Mouse (Mus musculus): ENCODE results near the gene Ldb3.

DNA sequence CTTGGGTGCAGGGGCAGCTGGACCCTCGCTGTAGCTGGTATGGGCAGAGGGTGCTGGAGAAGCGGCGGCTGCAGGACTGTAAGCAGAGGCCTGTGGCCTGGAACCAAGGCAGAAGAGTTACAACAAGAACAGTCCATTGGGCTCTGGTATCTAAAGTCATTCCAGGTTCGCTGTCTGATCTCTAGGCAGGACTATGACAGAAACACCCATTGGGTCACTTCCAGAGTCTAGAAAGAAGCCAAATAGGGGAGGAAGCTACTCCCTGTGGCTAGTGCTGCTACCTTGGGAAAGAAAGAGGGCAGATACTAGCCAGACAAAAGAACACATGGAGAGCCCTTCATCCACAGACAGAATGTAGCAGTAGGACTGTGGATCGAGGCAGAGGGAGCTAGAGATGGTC, 36.3 kb downstream of the Ldb3 start:
- TF ChIP-seq POLR2A (IDR thresholded peaks at IDR 0.05; ENCODE audit: control insufficient read depth, low read depth, low read length): no peak
- no peak for TF ChIP-seq CTCF (IDR thresholded peaks at IDR 0.05; ENCODE audit: control insufficient read depth, insufficient read depth, insufficient replicate concordance, low read depth, low read length)

Measured in testis, adult 2 months (tissue).